Mouse (Mus musculus) megakaryocyte, embryonic 14.5 days (primary cell): ENCODE data around the gene 0610009B22Rik.

Experiments
- FLI1 ChIP-seq: IDR thresholded peaks from 2 replicates; pipeline ENCODE4 v1.6.1; 2012; ENCODE audit warnings: low read length, inconsistent platforms, mixed read lengths
- GATA1 ChIP-seq: IDR thresholded peaks from 3 replicates; pipeline ENCODE4 v1.6.1; 2012; ENCODE audit warnings: mixed read lengths, low read length, inconsistent platforms, borderline replicate concordance

GRCm38 (mm10) chr11:51644217-51644616, 44.5 kb downstream of the 0610009B22Rik start:
- TF ChIP-seq GATA1 (no peak), FLI1 (no peak)
